Mouse (Mus musculus) heart, embryonic 11.5 days (tissue): ENCODE data around the gene Gm13288. TPM values are rescaled to one million over a fixed set of nuclear protein-coding genes. Genes with fewer than 3 reads are reported as not detected.
"Not testable (repeated sequence)": the region's sequence is repeated elsewhere in the genome, so short reads cannot be mapped to it uniquely, and the experiment has no call there.

ENCODE experiments used
- ATAC-seq: fragments of 200-750 bp; cut with Nextera tagmentation; replicated peaks from 2 replicates; pipeline ENCODE4 v1.8.0; 2017; ENCODE audit warnings: moderate library complexity; ENCODE audit not compliant: insufficient number of reproducible peaks, low FRiP score, low TSS enrichment
- H3K27ac ChIP-seq: fragments of 300-500 bp; sonication (generic); 2 replicates; pipeline ENCODE4 v1.5.1; 2014; ENCODE audit warnings: mild to moderate bottlenecking, low read depth, low read length
- H3K27me3 ChIP-seq: fragments of 300-500 bp; sonication (generic); 2 replicates; pipeline ENCODE4 v1.6.1; 2014; ENCODE audit warnings: mild to moderate bottlenecking, low read length, mixed read lengths; ENCODE audit not compliant: control insufficient read depth, insufficient read depth
- H3K36me3 ChIP-seq: fragments of 300-500 bp; sonication (generic); 2 replicates; pipeline ENCODE4 v1.6.1; 2014; ENCODE audit warnings: mild to moderate bottlenecking, low read length, moderate library complexity, mixed read lengths; ENCODE audit not compliant: control insufficient read depth, insufficient read depth
- H3K4me1 ChIP-seq: fragments of 300-500 bp; sonication (generic); 2 replicates; pipeline ENCODE4 v1.6.1; 2014; ENCODE audit warnings: low read length; ENCODE audit not compliant: control insufficient read depth, insufficient read depth
- H3K4me2 ChIP-seq: fragments of 300-500 bp; sonication (generic); 2 replicates; pipeline ENCODE4 v1.6.1; 2014; ENCODE audit warnings: mild to moderate bottlenecking, moderate library complexity
- H3K4me3 ChIP-seq: fragments of 300-500 bp; sonication (generic); 2 replicates; pipeline ENCODE4 v1.5.1; 2014; ENCODE audit warnings: low read depth, low read length
- H3K9ac ChIP-seq: fragments of 300-500 bp; sonication (generic); 2 replicates; pipeline ENCODE4 v1.6.1; 2014; ENCODE audit warnings: mild to moderate bottlenecking, low read depth, low read length, moderate library complexity
- H3K9me3 ChIP-seq: fragments of 300-500 bp; sonication (generic); replicated peaks from 2 replicates; pipeline ENCODE4 v1.6.1; 2016; ENCODE audit warnings: low read length; ENCODE audit not compliant: control insufficient read depth
- WGBS: fragments of 180-500 bp; shearing (Covaris S2); extraction: QIAGEN DNeasy Blood & Tissue Kit; methylation state at CpG from one replicate; pipeline ENCODE4 v1.1.7; 2014; ENCODE audit not compliant: insufficient replicate concordance; 5-methylcytosine and 5-hydroxymethylcytosine counted together
- polyA plus RNA-seq: library from polyadenylated mRNA; unstranded; fragments of >200 nt; fragmentation: Nextera tagmentation; extraction: Ambion mirVana; gene quantifications from 2 replicates; pipeline ENCODE4 v1.2.1, GENCODE M21; 2014

Gene Gm13288
- polyA plus RNA-seq, 1 experiment from 2014 or later = not detected

DNA sequence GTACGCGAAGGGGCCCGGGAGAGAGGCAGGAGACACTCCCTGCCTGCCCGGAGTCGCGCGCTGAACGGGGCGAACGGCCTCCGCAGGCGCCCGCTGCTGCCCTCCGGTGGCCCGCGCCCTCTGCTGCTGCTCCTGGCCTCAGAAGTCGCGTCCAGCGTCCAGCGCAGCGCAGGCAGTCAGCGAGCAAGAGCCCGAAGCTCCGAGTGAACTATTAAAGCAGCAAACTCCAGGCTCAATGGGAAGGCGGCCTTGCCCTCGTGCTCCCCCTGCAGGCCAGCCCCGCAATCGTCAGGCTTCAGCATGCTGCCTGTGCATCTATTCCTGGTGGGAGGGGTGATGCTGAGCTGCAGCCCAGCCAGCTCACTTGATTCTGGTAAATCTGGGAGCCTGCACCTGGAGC is 14.1 kb upstream of the Gm13288 start, which contains the start of gene Gm13278:
TSS of gene Gm13278 (plus strand) at position 301 of the 400 bp plus-strand sequence.
- WGBS = no CpG with 5 or more reads among the region's 28 CpGs
- not testable (repeated sequence) for ATAC-seq, H3K9ac ChIP-seq, H3K4me2 ChIP-seq, H3K9me3 ChIP-seq, H3K4me3 ChIP-seq, H3K27me3 ChIP-seq, H3K36me3 ChIP-seq, H3K27ac ChIP-seq, H3K4me1 ChIP-seq

- not testable (repeated sequence) for ATAC-seq, H3K36me3 ChIP-seq, H3K4me2 ChIP-seq, H3K4me1 ChIP-seq, H3K4me3 ChIP-seq, H3K9ac ChIP-seq, H3K27me3 ChIP-seq, H3K9me3 ChIP-seq, H3K27ac ChIP-seq
- WGBS = 0% methylated on average over 11 of the region's 52 CpGs
Measured at GRCm38 (mm10) chr4:88793936-88794675, 11.2 kb upstream of the Gm13288 start, which contains the start of gene Gm13275. Gene Gm13275, plus strand, starts transcription at chr4:88794487.

DNA sequence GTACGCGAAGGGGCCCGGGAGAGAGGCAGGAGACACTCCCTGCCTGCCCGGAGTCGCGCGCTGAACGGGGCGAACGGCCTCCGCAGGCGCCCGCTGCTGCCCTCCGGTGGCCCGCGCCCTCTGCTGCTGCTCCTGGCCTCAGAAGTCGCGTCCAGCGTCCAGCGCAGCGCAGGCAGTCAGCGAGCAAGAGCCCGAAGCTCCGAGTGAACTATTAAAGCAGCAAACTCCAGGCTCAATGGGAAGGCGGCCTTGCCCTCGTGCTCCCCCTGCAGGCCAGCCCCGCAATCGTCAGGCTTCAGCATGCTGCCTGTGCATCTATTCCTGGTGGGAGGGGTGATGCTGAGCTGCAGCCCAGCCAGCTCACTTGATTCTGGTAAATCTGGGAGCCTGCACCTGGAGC is 8.2 kb upstream of the Gm13288 start, which contains the start of gene Gm13279:
TSS of gene Gm13279 (plus strand) at position 301 of the 400 bp plus-strand sequence.
- H3K4me3 ChIP-seq, H3K4me2 ChIP-seq, H3K9me3 ChIP-seq, H3K27me3 ChIP-seq, H3K36me3 ChIP-seq, H3K27ac ChIP-seq, H3K4me1 ChIP-seq, H3K9ac ChIP-seq, ATAC-seq: not testable (repeated sequence)
- WGBS = no CpG with 5 or more reads among the region's 28 CpGs

DNA sequence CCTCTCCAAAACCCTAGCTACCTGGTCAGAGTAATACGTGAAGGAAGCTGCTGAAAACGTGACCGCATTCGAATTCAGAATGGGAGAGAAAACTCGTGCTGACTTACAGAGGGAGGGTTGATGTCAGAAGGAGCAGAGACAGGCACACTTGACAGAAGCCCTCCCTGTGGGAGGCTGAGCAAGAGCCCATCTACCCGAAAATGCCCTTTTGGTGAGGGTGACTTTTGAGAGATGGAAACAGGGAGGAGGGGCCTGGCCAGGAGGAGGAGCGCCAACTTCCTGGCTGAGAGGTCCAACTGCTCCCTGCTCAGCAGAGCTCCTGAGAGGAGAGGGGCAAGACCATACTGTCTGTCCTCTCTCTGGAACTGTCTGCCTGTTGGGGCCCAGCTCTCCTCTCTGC is 6.0 kb upstream of the Gm13288 start, which contains the start of gene Gm13285:
TSS of gene Gm13285 (plus strand) at position 301 of the 400 bp plus-strand sequence.
- not testable (repeated sequence) for H3K27ac ChIP-seq, H3K36me3 ChIP-seq, H3K4me2 ChIP-seq, ATAC-seq, H3K27me3 ChIP-seq, H3K9ac ChIP-seq, H3K4me3 ChIP-seq, H3K4me1 ChIP-seq, H3K9me3 ChIP-seq
- WGBS = 13% methylated on average over 3 of the region's 7 CpGs

DNA sequence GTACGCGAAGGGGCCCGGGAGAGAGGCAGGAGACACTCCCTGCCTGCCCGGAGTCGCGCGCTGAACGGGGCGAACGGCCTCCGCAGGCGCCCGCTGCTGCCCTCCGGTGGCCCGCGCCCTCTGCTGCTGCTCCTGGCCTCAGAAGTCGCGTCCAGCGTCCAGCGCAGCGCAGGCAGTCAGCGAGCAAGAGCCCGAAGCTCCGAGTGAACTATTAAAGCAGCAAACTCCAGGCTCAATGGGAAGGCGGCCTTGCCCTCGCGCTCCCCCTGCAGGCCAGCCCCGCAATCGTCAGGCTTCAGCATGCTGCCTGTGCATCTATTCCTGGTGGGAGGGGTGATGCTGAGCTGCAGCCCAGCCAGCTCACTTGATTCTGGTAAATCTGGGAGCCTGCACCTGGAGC is 2.4 kb upstream of the Gm13288 start, which contains the start of gene Gm13287:
TSS of gene Gm13287 (plus strand) at position 301 of the 400 bp plus-strand sequence.
- WGBS = no CpG with 5 or more reads among the region's 29 CpGs
- not testable (repeated sequence) for ATAC-seq, H3K9ac ChIP-seq, H3K4me3 ChIP-seq, H3K27ac ChIP-seq, H3K9me3 ChIP-seq, H3K4me1 ChIP-seq, H3K36me3 ChIP-seq, H3K27me3 ChIP-seq
- H3K4me2 ChIP-seq = peak within 1 kb of the TSS; percentile 27; the same call in 1 of the 2 replicates

GRCm38 (mm10) chr4:88805761-88806160 is 430 bp downstream of the Gm13288 start:
- not testable (repeated sequence) for H3K9ac ChIP-seq, H3K36me3 ChIP-seq, H3K9me3 ChIP-seq, ATAC-seq, H3K27me3 ChIP-seq, H3K4me3 ChIP-seq, H3K27ac ChIP-seq, H3K4me1 ChIP-seq
- peak overlapping the region; percentile 32; the same call in 1 of the 2 replicates for H3K4me2 ChIP-seq
- WGBS = 1% methylated on average over 10 of the region's 34 CpGs

- Histone ChIP-seq H3K4me1 (no peaks in the 10 kb centered on the region), H3K27ac (no peak within 1 kb of the TSS), H3K27me3 (no peaks in the 10 kb centered on the region), H3K9ac (no peak within 1 kb of the TSS), H3K9me3 (no peaks in the 10 kb centered on the region), H3K36me3 (no peaks in the 10 kb centered on the region), H3K4me3 (no peak within 1 kb of the TSS), H3K4me2 (no peak within 1 kb of the TSS)
- 52% methylated on average over 3 of the region's 3 CpGs for WGBS
- ATAC-seq = no peak
Measured at GRCm38 (mm10) chr4:88815928-88816327, 10.6 kb downstream of the Gm13288 start, which contains the start of gene Ifna7. Gene Ifna7, plus strand, starts transcription at chr4:88816228.

DNA sequence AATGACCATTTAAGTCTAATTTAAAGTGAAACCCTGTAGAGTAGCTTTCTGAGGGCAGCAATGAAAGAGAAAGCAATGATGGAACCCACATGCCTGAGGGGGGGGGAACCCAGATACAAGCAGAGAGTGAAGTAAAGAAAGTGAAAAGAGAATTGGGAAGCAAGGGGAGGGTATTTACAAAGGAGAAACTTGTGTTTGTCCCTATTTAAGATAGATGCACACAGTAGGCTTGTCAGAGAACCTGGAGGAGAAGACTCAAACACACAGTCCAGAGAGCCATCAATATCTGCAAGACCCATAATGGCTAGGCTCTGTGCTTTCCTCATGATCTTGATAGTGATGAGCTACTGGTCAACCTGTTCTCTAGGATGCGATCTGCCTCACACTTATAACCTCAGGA is 14.3 kb downstream of the Gm13288 start, which contains the start of gene Ifna11:
TSS of gene Ifna11 (plus strand) at position 301 of the 400 bp plus-strand sequence.
- no peak within 1 kb of the TSS for H3K4me3 ChIP-seq
- no peak within 1 kb of the TSS for H3K4me2 ChIP-seq
- H3K36me3 ChIP-seq = no peaks in the 10 kb centered on the region
- no peak for ATAC-seq
- WGBS = 72% methylated on average over 1 of the region's 1 CpGs
- no peak within 1 kb of the TSS for H3K27ac ChIP-seq
- H3K9ac ChIP-seq = no peak within 1 kb of the TSS
- no peaks in the 10 kb centered on the region for H3K4me1 ChIP-seq
- no peaks in the 10 kb centered on the region for H3K27me3 ChIP-seq
- H3K9me3 ChIP-seq = no peaks in the 10 kb centered on the region
